Mouse (Mus musculus) liver, embryonic 14.5 days (tissue): Measurements from ENCODE around the gene Plk3. TPM values are rescaled to one million over a fixed set of nuclear protein-coding genes. Genes with fewer than 3 reads are reported as not detected.

Experiments used
- ATAC-seq: fragments of 200-750 bp; cut with Nextera tagmentation; 2 replicates; pipeline ENCODE4 v1.8.0; 2017; ENCODE audit warnings: moderate number of reproducible peaks, mild to moderate bottlenecking, moderate library complexity; ENCODE audit not compliant: insufficient read depth
- DNase-seq, 3 experiments: peaks; one replicate each; pipeline ENCODE4 v3.0.0-alpha.2; 2012 to 2013; ENCODE audit warnings: low read depth in 3 of 3, low spot score in 3 of 3
- H3K27ac ChIP-seq: fragments of 300-500 bp; sonication (generic); 2 replicates; pipeline ENCODE4 v1.5.1; 2014; ENCODE audit warnings: moderate library complexity, mild to moderate bottlenecking, control low read depth, inconsistent platforms
- H3K27me3 ChIP-seq: fragments of 300-500 bp; sonication (generic); 2 replicates; pipeline ENCODE4 v1.6.1; 2014; ENCODE audit warnings: mild to moderate bottlenecking, low read length, moderate library complexity; ENCODE audit not compliant: control insufficient read depth, insufficient read depth
- H3K36me3 ChIP-seq: fragments of 300-500 bp; sonication (generic); replicated peaks from 2 replicates; pipeline ENCODE4 v1.6.1; 2014; ENCODE audit warnings: low read depth; ENCODE audit not compliant: control insufficient read depth, insufficient read depth
- H3K4me1 ChIP-seq, 2 experiments: fragments of 200-500 bp in 1 of 2; fragments of 300-500 bp in 1 of 2; sonication (generic) in 1 of 2; replicated peaks; 2 replicates each; pipeline ENCODE4 v1.6.1; 2012 to 2014; ENCODE audit warnings: antibody characterized with exemption in 1 of 2, inconsistent platforms in 1 of 2, low read length in 1 of 2; ENCODE audit not compliant: control insufficient read depth in 2 of 2, insufficient read depth in 2 of 2
- H3K4me2 ChIP-seq: fragments of 300-500 bp; sonication (generic); 2 replicates; pipeline ENCODE4 v1.6.1; 2014; ENCODE audit warnings: low read depth, mild to moderate bottlenecking, control low read depth, moderate library complexity
- H3K4me3 ChIP-seq, 2 experiments: fragments of 200-500 bp in 1 of 2; fragments of 300-500 bp in 1 of 2; sonication (generic) in 1 of 2; 2 replicates each; pipeline ENCODE4 v1.5.1; 2012 to 2014; ENCODE audit warnings: low read depth in 2 of 2, low read length in 2 of 2, mild to moderate bottlenecking in 2 of 2, control low read depth in 1 of 2, inconsistent platforms in 1 of 2, moderate library complexity in 1 of 2; ENCODE audit not compliant: insufficient read depth in 1 of 2
- H3K9ac ChIP-seq: fragments of 300-500 bp; sonication (generic); replicated peaks from 2 replicates; pipeline ENCODE4 v1.6.1; 2014; ENCODE audit warnings: mild to moderate bottlenecking, control low read depth, moderate library complexity
- H3K9me3 ChIP-seq: fragments of 300-500 bp; sonication (generic); 2 replicates; pipeline ENCODE4 v1.6.1; 2016; ENCODE audit warnings: low read length, mixed read lengths; ENCODE audit not compliant: control insufficient read depth
- CTCF ChIP-seq: IDR thresholded peaks from 2 replicates; pipeline ENCODE4 v1.5.1; 2016; ENCODE audit warnings: antibody characterized with exemption, low read depth, control low read depth
- EP300 ChIP-seq: IDR thresholded peaks from 2 replicates; pipeline ENCODE4 v1.6.1; 2016; ENCODE audit warnings: antibody characterized with exemption, low read depth
- WGBS: fragments of 180-500 bp; shearing (Covaris S2); extraction: QIAGEN DNeasy Blood & Tissue Kit; methylation state at CpG from one replicate; pipeline ENCODE4 v1.1.7; 2014; ENCODE audit not compliant: insufficient replicate concordance; 5-methylcytosine and 5-hydroxymethylcytosine counted together
- polyA plus RNA-seq, 2 experiments: library from polyadenylated mRNA; depleted of rRNA in 1 of 2; stranded (reverse) in 1 of 2; unstranded in 1 of 2; fragments of >200 nt; fragmentation: Nextera tagmentation in 1 of 2; extraction: Ambion mirVana in 1 of 2; gene quantifications; 2 replicates each; pipeline versions ENCODE4 v1.2.1 to v1.2.3; 2012 to 2014

The Plk3 gene
- polyA plus RNA-seq, 2 experiments: 1.1 to 1.7 TPM

DNA sequence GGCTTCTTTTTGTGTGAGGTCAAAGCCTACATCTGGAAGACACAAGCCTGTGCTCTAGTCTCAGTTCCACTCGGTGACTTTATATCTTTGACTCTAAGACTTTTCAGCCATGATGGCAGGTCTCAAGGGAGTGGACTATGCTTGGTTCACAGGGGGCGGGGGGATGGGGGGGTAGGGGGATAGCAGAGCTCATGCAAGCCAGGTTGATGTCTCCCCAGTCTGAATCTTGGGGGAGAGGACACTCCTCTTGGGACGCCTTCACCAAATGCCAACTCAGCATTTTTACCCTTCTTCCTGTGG, 9.6 kb downstream of the Plk3 start:
- no peak overlapping the region; the same call in 1 of the 2 replicates for H3K4me2 ChIP-seq
- TF ChIP-seq CTCF (no peak), EP300 (no peak)
- 39% methylated on average over 3 of the region's 3 CpGs for WGBS
- ATAC-seq (no peak), DNase-seq (no peak)
- H3K4me1 ChIP-seq: peaks cover 20 to 31% of the 10 kb centered on the region in 2 experiments
- no peak overlapping the region for H3K4me3 ChIP-seq
- no peak overlapping the region for H3K9ac ChIP-seq
- H3K36me3 ChIP-seq: no peaks in the 10 kb centered on the region
- no peak overlapping the region for H3K27ac ChIP-seq
- H3K9me3 ChIP-seq: no peaks in the 10 kb centered on the region
- H3K27me3 ChIP-seq: no peaks in the 10 kb centered on the region

DNA sequence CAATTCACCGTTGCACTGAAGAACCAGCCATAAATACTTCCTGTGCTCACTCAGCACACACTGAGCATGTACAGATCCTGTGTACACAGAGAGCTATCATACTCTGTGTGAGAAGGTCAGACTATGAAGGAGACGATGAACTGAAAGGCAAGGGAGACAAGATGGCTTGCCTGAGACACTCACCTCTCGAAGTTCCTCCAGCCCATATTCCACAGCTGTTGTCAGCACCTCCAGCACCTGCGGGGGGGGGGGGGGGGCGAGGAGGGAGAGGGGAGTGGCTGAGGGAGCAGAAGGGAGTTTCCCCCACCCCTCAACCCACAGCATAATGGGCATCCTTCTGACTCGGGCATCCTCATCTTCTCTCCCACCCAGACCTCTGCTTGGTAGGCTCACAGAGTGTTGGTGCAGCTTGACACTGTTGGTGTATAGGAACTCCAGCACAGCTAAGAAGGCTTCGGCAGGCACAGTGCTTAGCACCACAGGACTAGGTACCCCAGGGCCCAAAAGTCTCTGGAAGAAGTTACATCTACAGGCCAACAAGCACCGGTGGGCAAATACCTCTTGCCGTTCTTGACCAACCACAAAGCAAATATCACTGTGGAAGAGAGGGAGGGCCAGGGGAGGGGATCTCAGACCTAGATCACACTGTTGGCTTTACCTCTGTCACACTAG, 10.1 kb downstream of the Plk3 start:
- no peak overlapping the region for H3K9ac ChIP-seq
- H3K4me2 ChIP-seq: no peak overlapping the region
- TF ChIP-seq CTCF: no peak
- no peaks in the 10 kb centered on the region for H3K27me3 ChIP-seq
- H3K9me3 ChIP-seq: no peaks in the 10 kb centered on the region
- no peak overlapping the region for H3K27ac ChIP-seq
- ATAC-seq: no peak
- H3K4me3 ChIP-seq: no peak overlapping the region
- peaks cover 20 to 31% of the 10 kb centered on the region in 2 experiments for H3K4me1 ChIP-seq
- H3K36me3 ChIP-seq: no peaks in the 10 kb centered on the region
- no peak for DNase-seq
- WGBS: 55% methylated on average over 9 of the region's 9 CpGs

GRCm38 (mm10) chr4:117122209-117122608, 11.6 kb downstream of the Plk3 start:
- 73% methylated on average over 4 of the region's 4 CpGs for WGBS
- H3K4me2 ChIP-seq: no peak overlapping the region
- no peaks in the 10 kb centered on the region for H3K9me3 ChIP-seq
- no peak overlapping the region for H3K4me3 ChIP-seq
- H3K36me3 ChIP-seq: no peaks in the 10 kb centered on the region
- no peak for DNase-seq
- peaks cover 20 to 29% of the 10 kb centered on the region in 2 experiments for H3K4me1 ChIP-seq
- H3K27ac ChIP-seq: no peak overlapping the region
- H3K9ac ChIP-seq: no peak overlapping the region
- H3K27me3 ChIP-seq: no peaks in the 10 kb centered on the region
- no peak for TF ChIP-seq CTCF
- no peak for TF ChIP-seq EP300
- ATAC-seq: no peak

- under 1% methylated on average over 69 of the region's 69 CpGs for WGBS
- TF ChIP-seq EP300: 0 out of 2 replicates have a peak, but pooled peaks have one; percentile 11
- peak; percentile 98 for TF ChIP-seq CTCF
- ATAC-seq: peak; percentile 88
- peak overlapping the region; percentile 60 for H3K27ac ChIP-seq
- peak overlapping the region; percentile 99 for H3K4me2 ChIP-seq
- H3K27me3 ChIP-seq: no peaks in the 10 kb centered on the region
- peaks cover 19 to 25% of the 10 kb centered on the region in 2 experiments for H3K4me1 ChIP-seq
- H3K9ac ChIP-seq: peak overlapping the region; percentile 74
- H3K36me3 ChIP-seq: no peaks in the 10 kb centered on the region
- peak; percentile 84 to 88 (median 88) for DNase-seq
- H3K9me3 ChIP-seq: no peaks in the 10 kb centered on the region
- peak overlapping the region; percentile 81 to 89 for H3K4me3 ChIP-seq
Measured at GRCm38 (mm10) chr4:117120445-117121414, 13.0 kb downstream of the Plk3 start.

DNA sequence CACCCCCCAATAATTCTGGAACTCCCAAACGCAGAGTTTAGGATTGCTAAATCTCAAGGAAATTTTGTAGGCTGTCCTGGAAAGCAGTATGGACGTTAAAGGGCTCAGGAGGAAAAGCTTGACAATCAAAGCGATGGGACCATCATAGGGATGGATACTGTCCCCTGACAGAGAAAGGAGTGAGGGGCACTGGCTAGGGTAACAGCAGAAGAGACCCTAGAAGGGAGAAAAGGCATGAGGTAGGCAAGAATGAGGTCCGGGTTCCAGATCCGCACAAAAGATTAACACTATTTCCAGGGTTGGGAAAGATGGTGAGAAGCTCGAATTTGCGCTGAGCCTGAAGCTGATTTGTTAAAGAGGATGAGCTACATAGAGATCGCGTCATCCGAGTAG, 13.7 kb downstream of the Plk3 start:
- peak overlapping the region; percentile 60 for H3K27ac ChIP-seq
- H3K36me3 ChIP-seq: no peaks in the 10 kb centered on the region
- H3K4me3 ChIP-seq: peak overlapping the region; percentile 81 to 89
- H3K9ac ChIP-seq: peak overlapping the region; percentile 74
- ATAC-seq (no peak), DNase-seq (no peak)
- no peak for TF ChIP-seq EP300
- TF ChIP-seq CTCF: no peak
- H3K4me2 ChIP-seq: peak overlapping the region; percentile 99
- H3K27me3 ChIP-seq: no peaks in the 10 kb centered on the region
- 4% methylated on average over 10 of the region's 10 CpGs for WGBS
- peaks cover 12 to 18% of the 10 kb centered on the region in 2 experiments for H3K4me1 ChIP-seq
- no peaks in the 10 kb centered on the region for H3K9me3 ChIP-seq
